Mouse (Mus musculus) olfactory bulb, adult 2 months (tissue): Measurements from ENCODE around the gene Emg1.

Source experiments
- CTCF ChIP-seq: fragments of 200-500 bp; IDR thresholded peaks from 2 replicates; pipeline ENCODE4 v1.5.1; 2012; ENCODE audit warnings: low read depth, mild to moderate bottlenecking, low read length, moderate library complexity; ENCODE audit not compliant: insufficient read depth
- POLR2A ChIP-seq: fragments of 200-500 bp; IDR thresholded peaks from 2 replicates; pipeline ENCODE4 v1.6.1; 2012; ENCODE audit warnings: mild to moderate bottlenecking, low read depth, low read length, moderate library complexity; ENCODE audit not compliant: insufficient read depth

DNA sequence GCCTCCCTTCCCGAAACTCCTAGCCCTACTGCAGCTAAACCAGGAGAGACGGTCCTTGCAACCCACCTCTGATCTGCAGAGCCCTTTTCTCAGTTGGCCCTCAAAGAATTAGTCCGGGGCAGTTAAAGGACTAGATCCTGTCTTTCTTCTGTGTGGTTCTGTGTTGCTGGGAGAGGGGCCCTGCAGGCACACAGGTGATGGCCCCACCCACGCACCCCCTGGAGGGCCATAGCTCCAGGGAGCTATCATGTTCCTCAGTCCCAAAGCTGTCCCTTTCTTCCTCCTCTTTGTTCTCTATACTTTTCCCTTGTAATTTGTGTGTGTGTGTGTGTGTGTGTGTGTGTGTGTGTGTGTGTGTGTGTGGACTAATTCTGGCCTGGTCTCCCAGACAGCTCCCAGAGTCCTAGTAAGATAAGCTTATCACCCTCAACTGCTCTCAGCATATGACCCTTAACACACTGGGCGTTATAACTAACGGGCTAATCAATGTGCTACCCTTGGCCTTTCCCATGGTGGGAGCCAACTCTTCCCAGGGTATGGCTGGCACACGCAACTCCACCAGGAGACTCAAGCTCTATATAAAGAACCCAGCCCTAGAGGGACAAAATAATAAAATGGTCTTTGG is 7.5 kb upstream of the Emg1 start:
- TF ChIP-seq POLR2A (no peak), CTCF (no peak)
